Mouse (Mus musculus) cerebellum, postnatal 25 days (tissue): ENCODE data around the gene Ctcfl.

Experiments used
- DNase-seq, 2 experiments: peaks; one replicate each; pipeline ENCODE4 v3.0.0; 2021; ENCODE audit warnings: mixed read lengths in 2 of 2

Ctcfl gene

DNA sequence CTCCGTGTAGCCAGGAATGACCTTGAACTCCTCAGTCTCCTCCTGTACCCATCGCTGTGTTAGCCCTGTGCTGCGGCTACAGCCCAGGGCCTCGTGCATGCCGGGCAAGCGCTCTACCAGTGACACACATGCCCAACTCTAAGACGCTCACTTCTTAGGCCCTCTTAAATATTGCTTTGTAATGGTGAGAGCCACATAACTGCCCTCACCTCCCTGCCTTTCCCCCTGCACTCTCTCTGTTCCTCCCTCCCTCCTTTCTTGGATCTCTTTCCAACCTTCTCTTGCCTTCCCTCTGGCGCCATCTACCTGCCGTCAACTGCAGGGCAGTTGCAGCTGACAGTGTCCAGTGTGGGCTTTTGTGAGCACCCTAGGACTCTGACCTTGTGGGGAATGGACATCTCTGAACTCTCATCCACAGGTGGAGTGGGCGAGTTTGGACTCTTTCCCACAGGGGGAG lies 38.5 kb downstream of the Ctcfl start:
- DNase-seq, result peak; percentile 71 to 85

DNA sequence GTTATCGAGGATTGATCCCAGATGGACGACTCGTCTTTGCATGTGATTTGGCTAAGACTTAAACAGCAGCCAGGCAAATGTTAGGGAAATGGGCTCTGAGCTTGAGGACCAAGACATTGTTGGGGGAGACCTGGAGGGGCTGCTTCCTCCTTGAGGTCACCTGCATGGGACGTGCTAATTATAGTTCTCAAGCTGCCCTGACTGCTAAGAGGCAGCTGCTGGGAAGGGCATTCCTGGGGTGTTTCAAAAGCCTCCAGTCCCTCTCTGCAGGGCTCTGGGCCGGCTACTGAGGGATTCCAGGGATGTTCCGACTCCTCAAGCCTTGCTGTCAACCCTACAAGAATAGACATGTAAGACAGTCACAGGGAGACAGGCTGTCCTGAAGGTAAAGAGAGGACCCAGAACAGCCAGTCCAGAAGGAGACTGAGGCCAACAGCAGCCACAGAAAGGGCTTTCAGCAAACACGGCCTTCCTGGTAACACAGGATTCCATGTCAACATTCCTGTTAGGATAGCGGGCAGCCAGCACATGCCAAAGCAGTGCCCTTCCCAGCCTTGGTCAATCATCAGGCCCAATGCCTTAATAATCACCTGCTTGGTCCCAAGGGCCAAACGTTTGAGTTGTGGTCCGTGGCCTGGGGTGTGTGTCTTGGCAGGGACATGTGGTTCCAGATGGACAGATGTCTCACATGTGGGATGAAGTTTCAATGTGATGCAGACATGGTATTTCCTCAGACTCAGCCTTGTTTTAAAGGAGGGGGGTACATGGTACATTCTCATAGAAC lies 39.4 kb downstream of the Ctcfl start:
- DNase-seq, result no peak

DNA sequence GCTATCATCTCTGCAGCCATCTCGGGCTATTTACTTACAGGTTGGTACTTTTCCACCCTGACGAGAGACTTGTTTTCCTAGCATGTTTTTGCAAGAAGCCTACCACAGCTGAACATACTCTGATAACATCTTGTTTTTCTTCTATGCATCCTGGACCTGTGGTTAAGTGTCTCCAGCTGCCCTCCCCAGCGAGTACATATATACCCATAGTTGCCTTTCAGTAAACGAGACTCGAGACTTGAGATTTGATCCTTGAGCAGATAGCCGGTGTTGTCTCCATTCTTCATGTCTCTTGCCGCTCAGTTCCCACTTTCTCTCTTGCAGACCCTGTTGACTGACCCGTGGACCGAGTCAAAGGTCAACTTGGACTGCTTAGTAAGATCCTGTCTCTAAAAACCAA lies 42.4 kb downstream of the Ctcfl start:
- no peak for DNase-seq

DNA sequence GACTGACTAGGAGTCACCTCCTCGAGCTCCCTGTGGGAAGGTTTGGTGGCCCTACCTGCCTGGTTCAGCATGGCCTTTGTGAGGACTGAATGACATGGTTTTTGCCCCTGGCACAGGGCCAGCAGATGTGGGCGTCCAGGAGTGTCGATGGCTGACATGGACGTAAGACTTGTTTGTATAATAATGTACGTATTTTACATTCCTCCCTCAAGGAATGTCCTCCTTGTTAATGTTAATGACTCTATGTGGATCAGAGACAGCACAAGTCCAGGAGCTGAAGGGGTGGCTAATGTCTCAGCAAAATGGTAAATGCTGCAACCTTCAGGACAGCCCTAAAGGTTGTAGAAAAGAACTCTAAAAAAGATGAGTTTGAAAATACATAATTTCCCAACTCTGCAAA lies 45.7 kb downstream of the Ctcfl start:
- no peak for DNase-seq

DNA sequence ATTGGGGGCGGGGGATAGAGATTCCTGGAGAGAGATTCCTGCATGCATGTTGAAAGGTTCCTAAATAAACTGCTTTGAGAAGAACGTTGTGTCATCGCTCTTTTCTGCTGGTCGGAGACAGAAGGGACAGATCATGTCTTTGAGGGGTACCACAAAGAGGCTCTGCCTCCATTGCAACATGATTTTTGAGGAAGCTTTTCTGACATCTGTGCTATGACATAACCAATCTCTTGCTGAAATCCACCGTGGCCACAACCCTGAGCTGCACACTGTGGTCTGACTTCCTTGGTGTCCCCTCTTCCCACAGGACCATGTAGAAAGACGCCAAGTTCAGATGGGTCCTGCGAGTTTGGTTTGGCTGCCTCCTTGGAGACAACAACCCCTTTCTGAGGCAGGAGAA lies 46.4 kb downstream of the Ctcfl start:
- no peak for DNase-seq

DNA sequence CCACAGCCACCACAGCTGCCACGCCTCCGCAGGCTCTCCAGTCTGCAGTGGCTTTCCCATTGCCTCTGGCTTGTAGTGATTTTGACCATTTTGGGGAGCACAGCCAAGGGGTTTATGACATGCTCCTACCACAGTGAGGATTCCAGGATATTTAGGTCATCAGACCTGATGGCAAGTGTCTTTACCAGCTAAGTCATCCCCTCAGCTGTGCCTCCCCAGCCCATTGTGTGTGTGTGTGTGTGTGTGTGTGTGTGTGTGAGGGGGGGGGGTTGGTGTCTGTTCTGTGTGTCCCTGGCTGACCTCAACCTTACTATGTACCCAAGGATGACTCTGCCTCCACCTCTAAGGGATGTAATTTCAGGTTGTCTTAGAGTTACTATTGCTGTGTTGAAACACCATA lies 54.5 kb downstream of the Ctcfl start:
- no peak for DNase-seq

DNA sequence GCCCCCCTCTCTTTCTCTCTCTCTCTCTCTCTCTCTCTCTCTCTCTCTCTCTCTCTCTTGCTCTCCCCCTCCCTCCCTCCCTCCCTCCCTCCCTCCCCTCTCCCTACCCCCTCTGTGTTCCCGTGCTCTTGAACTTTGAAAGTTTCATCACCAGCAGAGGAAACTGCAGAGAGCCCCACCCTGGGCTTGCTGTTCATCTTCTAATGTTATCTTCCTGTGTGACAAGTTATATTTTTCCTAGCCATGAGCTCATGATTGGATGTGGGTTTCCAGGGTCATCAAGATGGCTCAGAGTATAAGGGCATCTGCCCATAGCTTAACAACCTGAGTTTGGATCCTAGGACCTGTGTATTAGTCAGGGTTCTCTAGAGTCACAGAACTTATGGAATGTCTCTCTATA lies 56.1 kb downstream of the Ctcfl start:
- no peak for DNase-seq

DNA sequence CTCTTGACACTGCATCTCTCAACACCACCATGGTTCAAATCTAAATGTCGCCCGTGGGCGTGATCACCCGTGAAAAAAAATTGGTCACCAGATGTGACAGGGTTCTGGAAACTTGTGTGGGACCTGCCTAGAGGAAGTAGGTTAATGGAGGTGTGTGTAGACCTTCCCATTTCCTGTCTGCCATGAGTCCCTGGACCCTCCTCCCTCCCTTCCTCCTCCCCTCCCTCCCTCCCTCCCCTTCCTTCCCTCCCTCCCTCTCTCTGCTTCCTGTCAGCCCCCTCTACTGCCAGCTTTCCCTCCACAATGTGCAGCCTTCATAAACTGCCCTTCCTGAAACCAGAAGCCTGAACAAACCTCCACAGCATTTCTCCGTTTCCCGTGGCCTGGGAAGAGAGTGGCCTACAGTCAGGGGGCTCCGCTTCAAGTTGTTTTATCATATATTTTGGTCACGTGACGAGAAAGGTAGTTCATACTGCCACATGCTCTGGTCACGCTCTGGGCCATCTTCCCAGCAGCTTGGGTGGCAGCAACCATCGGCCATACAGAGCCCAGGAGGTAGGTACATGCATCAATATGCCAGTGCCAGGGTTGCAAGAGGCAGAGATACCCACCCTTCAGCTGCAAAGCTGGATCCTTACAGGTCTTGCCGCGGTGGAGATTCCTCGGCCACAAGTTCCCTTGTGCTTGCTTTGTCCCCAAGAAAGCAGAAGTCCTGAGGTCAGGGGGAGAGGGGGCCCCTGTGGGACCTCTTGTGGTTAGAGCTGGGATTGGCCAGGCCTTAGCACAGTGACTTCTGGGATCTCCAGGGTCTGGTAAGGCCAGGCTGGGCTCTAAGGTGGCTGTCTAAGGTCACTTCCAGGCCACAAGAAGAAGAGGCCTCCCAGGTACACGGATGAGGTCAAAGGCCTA lies 57.6 kb downstream of the Ctcfl start:
- DNase-seq, result no peak

DNA sequence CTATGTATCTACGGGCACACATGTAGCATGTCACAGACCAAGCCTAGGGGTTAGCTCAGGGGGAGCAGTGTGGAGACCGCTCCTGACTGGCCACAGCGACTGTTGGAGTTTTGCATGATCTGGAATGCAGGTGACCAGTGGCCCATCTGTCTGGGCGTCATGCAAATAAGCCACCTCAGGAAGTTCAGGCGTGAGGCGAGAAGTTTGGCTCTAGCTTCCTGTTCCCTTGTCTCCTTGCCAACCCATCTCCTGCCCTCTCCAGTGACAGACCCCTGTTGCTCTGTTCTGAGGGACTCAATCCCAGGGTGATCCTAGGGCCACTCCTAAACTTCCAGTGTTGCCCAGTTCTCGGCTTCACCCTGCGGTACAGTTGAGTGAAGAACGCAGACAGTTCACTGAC lies 58.9 kb downstream of the Ctcfl start:
- no peak for DNase-seq

DNA sequence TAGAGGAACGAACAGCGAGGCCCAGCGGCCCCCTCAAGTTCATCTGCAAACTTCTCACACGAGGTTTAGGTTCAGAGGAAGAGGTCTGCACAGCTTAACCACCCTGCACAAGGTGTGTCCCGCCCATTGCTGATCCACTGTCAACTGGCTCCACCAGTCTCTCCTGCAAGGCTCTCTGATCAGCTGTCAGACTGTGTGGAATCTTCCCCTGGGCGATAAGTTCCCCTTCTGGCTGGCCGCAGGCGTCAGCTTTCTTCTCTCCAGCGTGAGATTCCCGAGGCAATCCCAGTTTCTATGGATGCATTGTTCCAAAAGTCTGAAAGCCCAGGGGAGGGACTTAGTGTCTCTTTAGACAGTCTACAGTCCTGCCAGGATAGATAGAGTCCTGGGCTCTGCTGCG lies 61.1 kb downstream of the Ctcfl start:
- no peak for DNase-seq

DNA sequence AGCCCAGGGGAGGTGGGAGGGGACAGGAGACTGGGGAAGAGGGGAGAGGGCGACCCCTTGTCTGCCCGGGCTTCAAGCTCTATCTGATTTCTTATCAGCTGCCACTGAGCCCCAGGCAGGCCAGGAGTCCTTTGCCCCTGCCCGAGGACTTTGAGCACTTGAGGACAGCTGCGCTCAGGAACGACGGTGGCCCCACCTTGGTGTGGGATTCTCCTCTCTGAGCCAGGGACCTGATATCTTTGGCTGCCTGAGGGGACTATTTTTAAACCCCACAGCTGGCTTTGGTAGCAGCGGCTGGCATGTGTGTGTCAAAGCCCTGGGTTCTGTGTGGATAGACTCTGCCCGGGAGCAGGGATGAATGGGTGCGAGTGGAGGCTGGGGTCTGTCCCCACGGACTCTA lies 61.7 kb downstream of the Ctcfl start:
- DNase-seq, result no peak

DNA sequence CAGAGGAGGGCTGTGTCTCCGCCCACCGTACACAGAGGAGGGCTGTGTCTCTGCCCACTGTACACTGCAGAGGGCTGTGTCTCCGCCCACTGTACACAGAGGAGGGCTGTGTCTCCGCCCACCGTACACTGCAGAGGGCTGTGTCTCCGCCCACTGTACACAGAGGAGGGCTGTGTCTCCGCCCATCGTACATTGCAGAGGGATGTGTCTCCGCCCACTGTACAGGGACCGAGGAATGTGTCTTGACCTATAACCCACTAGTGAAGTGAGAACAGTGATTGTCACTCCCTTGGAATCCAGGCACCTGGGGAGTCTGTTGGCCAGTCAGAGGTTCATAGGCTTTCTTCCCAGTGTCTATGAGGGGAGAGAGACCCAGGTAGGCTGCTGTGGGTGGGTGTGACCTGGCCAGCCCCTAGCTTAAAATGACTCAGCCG lies 62.4 kb downstream of the Ctcfl start:
- no peak for DNase-seq

DNA sequence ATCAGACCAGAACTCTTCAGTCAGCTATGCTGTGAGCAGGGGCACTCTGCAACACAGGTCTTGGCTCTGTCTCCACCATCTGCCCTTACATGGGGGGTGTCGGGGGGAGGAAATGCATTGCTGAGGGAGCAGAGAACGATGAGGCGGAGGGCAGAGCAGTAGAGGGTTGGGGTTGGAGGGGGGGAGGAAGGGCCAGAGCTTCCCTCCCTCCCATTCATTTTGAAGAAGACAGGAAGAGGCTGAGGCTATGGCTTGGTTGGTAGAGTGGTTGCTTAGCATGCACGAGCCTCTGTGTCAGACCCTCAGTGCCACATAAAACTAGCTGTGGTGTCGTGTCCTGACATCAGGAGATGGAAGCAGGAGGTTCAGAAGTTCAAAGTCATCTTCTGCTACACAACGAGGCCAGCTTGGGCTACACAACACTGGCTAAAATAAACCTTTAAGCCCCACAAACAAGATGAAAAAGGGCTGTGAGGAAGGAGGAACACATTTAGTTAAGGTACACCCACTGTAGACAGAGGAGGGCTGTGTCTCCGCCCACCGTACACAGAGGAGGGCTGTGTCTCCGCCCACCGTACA lies 62.9 kb downstream of the Ctcfl start:
- no peak for DNase-seq

DNA sequence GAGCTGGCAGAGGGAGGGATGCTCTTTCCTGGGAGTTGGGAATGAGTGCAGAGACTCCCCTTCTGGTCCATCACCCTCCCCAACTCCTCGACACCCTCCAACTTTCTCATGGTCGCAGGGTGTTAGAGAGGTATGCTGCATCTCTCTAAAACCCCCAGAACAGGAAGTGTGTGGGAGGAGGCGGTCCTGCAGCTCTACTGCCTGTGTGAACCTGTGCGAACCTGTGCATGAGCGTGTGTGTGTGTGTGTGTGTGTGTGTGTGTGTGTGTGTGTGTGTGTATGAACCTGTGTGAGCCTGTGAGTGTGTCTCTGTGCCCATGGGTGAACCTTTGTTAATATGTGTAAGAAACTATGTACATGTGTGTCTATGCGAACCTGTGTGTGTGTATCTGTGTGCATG lies 65.5 kb downstream of the Ctcfl start:
- DNase-seq, result no peak

DNA sequence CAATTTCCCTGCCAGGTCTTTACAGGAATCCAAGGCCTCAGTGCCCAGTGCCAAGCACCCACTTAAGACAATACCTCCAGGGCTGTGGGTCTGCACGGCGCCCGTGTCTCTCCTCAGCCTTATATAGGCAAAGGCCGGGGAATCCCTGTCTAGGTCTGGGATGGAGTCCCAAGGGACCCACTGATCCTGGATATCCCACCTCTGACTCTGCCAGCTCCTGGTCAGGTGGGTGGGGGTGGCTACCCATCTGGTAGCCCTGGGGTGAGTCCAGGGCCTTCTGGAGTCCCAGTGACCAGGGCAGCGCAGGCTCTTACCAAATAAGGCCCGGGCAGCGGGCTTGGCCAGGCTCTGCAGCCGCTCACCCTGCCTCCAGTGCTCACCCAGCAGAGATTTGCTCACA lies 66.4 kb downstream of the Ctcfl start:
- DNase-seq, result no peak

DNA sequence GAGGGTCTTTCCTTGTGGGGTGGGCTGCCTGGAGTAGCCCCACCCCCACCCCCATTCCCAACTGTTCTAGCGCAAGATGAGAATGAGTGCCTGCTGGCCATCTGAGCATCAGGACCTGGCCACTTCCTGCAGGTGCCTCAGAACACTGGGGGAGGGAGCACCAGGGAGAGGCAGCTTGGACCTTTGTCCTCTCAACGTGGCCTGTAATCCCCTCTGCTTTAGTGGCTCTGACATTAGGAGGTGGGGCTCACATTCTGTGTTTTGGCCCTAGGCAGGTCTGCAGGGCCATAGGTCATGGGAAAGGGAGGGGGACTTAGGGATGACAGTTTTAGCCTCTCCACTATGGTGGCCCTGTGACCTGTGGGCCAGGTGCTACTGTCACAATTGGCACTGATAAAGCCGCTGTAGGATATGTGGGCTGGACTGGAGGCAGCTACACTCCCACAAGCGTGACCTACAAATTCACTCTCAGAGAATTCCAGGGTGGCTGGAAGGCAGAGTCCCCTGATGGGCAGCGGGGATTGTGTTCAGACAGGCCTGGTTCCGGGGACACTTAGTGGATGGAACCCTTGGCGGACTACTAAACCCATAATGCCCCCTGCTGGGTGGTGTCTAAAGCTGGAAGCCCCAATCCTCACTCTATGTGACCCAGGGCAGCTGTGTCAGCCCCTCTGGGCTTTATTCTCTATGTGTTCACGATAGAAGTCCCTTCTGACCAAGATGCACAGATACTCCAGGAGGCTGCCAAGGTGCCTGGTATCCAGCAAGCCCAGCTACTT lies 68.5 kb downstream of the Ctcfl start:
- DNase-seq, result no peak

DNA sequence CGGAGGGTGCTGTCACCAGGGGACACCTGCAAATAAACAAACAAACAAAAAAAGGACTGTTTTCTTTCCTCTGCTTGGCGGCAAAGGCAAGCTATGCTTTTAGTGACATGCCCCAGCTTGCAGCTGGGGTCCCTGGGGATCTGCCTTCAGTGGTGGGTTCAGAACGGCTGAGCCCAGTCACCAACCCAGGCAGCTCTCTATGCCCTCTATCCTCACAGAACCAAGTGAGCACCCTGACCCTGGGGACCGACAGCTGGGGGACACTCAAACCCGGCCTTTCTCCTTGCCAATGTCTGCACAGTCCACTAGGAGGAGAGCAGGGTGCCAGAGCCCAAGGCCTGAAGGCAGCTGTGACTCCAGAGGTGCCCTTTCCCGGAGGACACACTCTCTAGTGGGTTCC lies 69.5 kb downstream of the Ctcfl start:
- DNase-seq, result no peak

DNA sequence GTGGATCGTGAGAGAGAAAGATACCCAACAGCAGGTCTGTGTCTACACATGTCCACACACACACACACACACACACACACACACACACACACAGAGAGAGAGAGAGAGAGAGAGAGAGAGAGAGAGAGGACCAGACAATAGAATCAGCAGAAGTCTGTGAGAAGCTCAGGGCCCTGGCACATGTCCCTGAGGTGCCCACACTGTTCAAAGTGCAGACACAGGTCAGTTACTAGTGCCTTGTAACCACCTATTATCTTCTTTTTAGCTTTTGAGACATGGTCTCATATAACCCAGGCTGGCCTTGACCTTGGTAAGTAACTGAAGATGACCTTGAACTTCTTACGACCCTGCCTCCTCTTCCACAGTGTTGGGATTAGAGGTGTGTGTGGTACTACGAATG lies 70.1 kb downstream of the Ctcfl start:
- DNase-seq, result no peak

DNA sequence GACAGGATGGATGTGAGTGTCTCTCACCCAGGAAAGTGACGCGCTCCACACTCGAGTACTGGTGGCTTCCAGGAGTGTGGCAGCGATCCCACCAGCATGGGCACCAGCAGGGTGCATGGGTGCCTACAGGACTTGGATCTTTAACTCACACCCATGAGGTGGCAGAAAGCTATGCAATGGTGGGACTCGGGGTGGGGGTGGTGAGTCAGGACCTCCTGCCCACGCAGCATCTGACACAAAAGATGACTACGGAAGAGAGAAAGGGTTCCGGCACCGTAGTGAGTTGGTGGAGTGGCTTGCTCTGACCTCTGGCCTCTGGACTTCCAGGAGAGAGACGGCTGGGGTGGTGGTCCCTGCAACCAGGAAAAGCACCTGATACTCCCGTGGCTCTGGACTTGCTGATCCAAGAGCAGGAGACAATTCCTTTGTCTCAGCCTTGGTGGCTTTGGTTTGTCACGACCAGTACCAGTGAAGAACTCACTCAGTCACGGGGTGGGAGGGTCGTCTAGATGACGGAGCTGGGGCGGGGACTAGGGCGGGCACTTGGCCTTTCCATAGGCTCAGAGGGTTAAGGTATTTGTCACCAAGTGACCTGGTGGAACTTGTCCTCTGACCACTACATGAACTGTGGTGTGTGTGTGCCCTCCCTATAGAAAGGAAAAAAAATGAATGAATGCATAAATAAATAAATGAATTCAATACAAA lies 71.1 kb downstream of the Ctcfl start:
- no peak for DNase-seq

DNA sequence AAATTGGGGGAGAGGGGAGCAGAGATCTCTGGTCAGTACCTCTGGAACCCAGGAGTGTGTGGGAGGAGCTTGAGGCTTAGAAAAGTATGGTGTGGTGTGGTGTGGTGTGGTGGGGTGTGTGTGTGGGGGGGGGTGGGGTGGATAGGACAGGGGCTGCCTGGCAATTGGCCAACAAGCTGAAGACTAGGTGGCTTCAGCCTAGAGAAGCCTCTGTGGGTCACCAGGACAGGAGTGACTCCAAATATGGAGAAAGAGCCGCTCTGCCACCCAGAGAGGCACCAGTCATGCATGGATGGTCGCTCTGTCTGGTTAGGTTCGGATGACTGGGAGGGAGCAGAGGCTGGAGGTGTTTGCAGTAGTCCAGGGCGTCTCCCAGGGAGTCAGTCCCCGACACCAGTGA lies 71.9 kb downstream of the Ctcfl start:
- no peak for DNase-seq

DNA sequence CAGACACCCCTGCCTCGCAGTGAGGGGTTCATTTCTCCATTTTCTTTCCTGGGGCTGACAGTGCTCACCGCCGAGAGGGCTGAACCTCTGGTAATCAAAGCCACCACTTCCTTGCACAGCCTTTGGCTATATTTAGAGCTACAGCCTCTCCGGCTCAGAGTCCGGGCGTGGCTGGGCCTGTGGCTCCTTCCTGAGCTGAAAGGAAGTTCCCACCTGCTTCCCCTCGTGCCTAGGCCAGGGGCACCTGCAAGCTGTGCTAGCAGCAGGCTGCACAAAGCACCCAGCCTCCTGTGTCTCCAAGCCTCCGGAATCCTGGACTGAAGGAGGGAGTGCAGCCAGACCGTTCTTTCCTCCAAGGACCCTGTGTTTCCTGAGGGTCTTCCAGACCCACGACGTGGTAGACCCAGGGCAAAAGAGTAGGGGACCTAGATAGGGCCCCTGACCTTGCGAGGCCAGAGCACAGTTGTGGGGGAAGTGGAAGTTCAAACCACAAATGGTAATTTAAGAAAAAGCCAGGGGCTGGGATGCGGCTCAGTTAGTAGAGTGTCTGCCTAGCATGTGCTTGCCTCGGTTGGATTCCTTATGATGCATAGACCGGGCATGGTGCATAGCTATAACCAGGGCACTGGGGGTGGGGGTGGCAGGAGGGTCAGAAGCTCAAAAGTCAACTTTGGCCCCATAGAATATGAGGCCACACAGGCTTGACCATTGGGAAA lies 72.6 kb downstream of the Ctcfl start:
- DNase-seq, result no peak
